In genomic region chr15:86122261-86122949, GRCm38 (mm10) we compare ENCODE assay signal across 9 mouse cellular contexts.
A peak's percentile ranks its signal among the peaks of the same experiment; 100 is the strongest.
DNase-seq lines count a peak whose midpoint lies in the region; ATAC-seq and TF ChIP-seq lines count a peak whose summit lies in the region.
"Had no signal": no experiment of that assay in that cellular context is flagged by ENCODE, and none has a peak within 500 bp of the region (broad histone marks: within the 10 kb centered on the region; RNA-seq: fewer than 3 reads in every experiment).

No protein-coding gene starts in this region.

- no peak overlapping the region for H3K4me2 ChIP-seq in hindbrain, embryonic 16.5 days (ENCODE audit: low read length)
- no peak overlapping the region for H3K4me2 ChIP-seq in hindbrain, embryonic 13.5 days
- no peak overlapping the region for H3K4me2 ChIP-seq in stomach, postnatal 0 days (replicated peaks; ENCODE audit: low read depth)

- no peaks in the 10 kb centered on the region; the same call in none of the 2 replicates for H3K4me1 ChIP-seq in hindbrain, embryonic 16.5 days (ENCODE audit: control insufficient read depth, insufficient read depth, low read depth, low read length)
- H3K4me1 ChIP-seq in hindbrain, embryonic 13.5 days (replicated peaks) = peaks cover 8% of the 10 kb centered on the region
- H3K4me1 ChIP-seq in stomach, postnatal 0 days (replicated peaks; ENCODE audit: control insufficient read depth, insufficient read depth) = no peaks in the 10 kb centered on the region

- peak; percentile 74 for DNase-seq in Muller cell, postnatal 12 days (ENCODE audit: inconsistent ontology term)
- peak; percentile 89 for DNase-seq in cerebellum, adult 9-11 months
- DNase-seq in heart, postnatal 36 days = peak; percentile 66 to 72
- DNase-seq in B cell, adult 2 months = no peak
- DNase-seq in left cerebral cortex, postnatal 36 days (ENCODE audit: low spot score in 2 of 2) = no peak
- no peak for DNase-seq in stomach, postnatal 0 days (ENCODE audit: low spot score)
- DNase-seq: thymus, adult 18-20 months had no signal

- no peak overlapping the region for H3K27ac ChIP-seq in hindbrain, embryonic 16.5 days (ENCODE audit: low read depth, low read length)
- no peak overlapping the region for H3K27ac ChIP-seq in hindbrain, embryonic 13.5 days
- H3K27ac ChIP-seq in stomach, postnatal 0 days (replicated peaks) = no peak overlapping the region

- ATAC-seq in hindbrain, embryonic 16.5 days = peak; percentile 41; the same call in 1 of the 2 replicates
- no peak for ATAC-seq in hindbrain, embryonic 13.5 days (ENCODE audit: low FRiP score)
- ATAC-seq in stomach, postnatal 0 days (ENCODE audit: low FRiP score, low TSS enrichment) = no peak

- 88% methylated on average over 9 of the region's 9 CpGs for WGBS in hindbrain, embryonic 16.5 days
- 92% methylated on average over 9 of the region's 9 CpGs for WGBS in hindbrain, embryonic 13.5 days
- WGBS in stomach, postnatal 0 days = 78% methylated on average over 9 of the region's 9 CpGs

- no peak overlapping the region for H3K9ac ChIP-seq in hindbrain, embryonic 16.5 days (ENCODE audit: low read depth, low read length)
- no peak overlapping the region for H3K9ac ChIP-seq in hindbrain, embryonic 13.5 days
- H3K9ac ChIP-seq in stomach, postnatal 0 days (ENCODE audit: low read length) = no peak overlapping the region

- intact Hi-C loops in heart, postnatal 36 days (cut with DNase I) = loop anchor here (2.0 to 10.0 kb wide), 2 partner anchors 32 to 408 kb away; no protein-coding TSS in a partner anchor
- intact Hi-C loops in left cerebral cortex, postnatal 36 days (cut with DNase I) = loop anchor here (5.0 kb wide), 2 partner anchors 35 to 225 kb away; no protein-coding TSS in a partner anchor

- no peak overlapping the region for H3K4me3 ChIP-seq in hindbrain, embryonic 16.5 days (ENCODE audit: low read length)
- no peak overlapping the region for H3K4me3 ChIP-seq in hindbrain, embryonic 13.5 days
- no peak overlapping the region for H3K4me3 ChIP-seq in stomach, postnatal 0 days (ENCODE audit: low read depth, low read length)

- peaks cover 30% of the 10 kb centered on the region for H3K36me3 ChIP-seq in hindbrain, embryonic 16.5 days (ENCODE audit: control insufficient read depth, insufficient read depth, low read length)
- peaks cover 84% of the 10 kb centered on the region for H3K36me3 ChIP-seq in hindbrain, embryonic 13.5 days
- H3K36me3 ChIP-seq in stomach, postnatal 0 days (ENCODE audit: control insufficient read depth, insufficient read depth, low read length) = peaks cover 9% of the 10 kb centered on the region

- no peak for TF ChIP-seq EP300 in stomach, postnatal 0 days (optimal IDR thresholded peaks at IDR 0.05)

- TF ChIP-seq CTCF in stomach, postnatal 0 days (IDR thresholded peaks at IDR 0.05; ENCODE audit: low read depth) = no peak

- no peaks in the 10 kb centered on the region for H3K9me3 ChIP-seq in hindbrain, embryonic 16.5 days (ENCODE audit: control insufficient read depth, low read length)
- no peaks in the 10 kb centered on the region for H3K9me3 ChIP-seq in hindbrain, embryonic 13.5 days
- no peaks in the 10 kb centered on the region for H3K9me3 ChIP-seq in stomach, postnatal 0 days (ENCODE audit: control insufficient read depth, low read length)

- no peaks in the 10 kb centered on the region for H3K27me3 ChIP-seq in hindbrain, embryonic 16.5 days (replicated peaks; ENCODE audit: control insufficient read depth, insufficient read depth, low read length)
- no peaks in the 10 kb centered on the region for H3K27me3 ChIP-seq in hindbrain, embryonic 13.5 days
- no peaks in the 10 kb centered on the region for H3K27me3 ChIP-seq in stomach, postnatal 0 days (ENCODE audit: control insufficient read depth, insufficient read depth, low read length)

Comparison
In these comparisons a context has a peak if more than half of its experiments do, and no peak if none do; other contexts are left out.
1. DNase-seq: peak in Muller cell, postnatal 12 days (single experiment), cerebellum, adult 9-11 months (single experiment) and heart, postnatal 36 days (2 of 2); none in B cell, adult 2 months (0 of 2), left cerebral cortex, postnatal 36 days (0 of 2) and stomach, postnatal 0 days (single experiment).